Mouse (Mus musculus): Measurements from ENCODE around the gene Lrp3. TPM values are rescaled to one million over a fixed set of nuclear protein-coding genes. Genes with fewer than 3 reads are reported as not detected.
A peak's percentile ranks its signal among the peaks of the same experiment; 100 is the strongest.

Lrp3 gene
- total and polyA plus RNA-seq, 2 experiments from 2014 or later: 21.7 to 159 TPM

DNA sequence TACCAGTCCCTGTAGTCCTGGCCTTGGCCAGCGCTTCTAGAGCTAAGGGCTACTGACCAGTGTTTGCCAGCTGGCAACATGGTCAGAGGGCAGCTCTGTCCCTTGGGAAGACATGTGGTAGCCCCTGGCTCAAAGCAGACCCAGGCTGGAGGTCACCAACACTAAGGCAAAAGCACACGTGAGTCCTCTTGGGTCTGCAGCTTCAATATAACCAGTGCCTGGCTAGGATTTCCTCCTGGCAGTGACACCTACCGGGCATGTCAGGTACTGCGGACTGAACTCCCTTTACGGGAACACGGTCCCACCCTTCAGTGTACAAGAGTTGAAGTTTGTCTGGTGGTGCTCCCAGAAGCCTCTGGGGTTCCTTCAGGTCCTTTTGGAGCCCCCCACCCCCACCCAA is 46.0 kb downstream of the Lrp3 start:
- H3K27ac ChIP-seq (ENCODE audit: low read depth, low read length): no peak overlapping the region
- no peak overlapping the region for H3K4me2 ChIP-seq (ENCODE audit: low read depth, low read length, poor library complexity, severe bottlenecking)
- DNase-seq (ENCODE audit: low spot score) (peak; percentile 83), ATAC-seq (ENCODE audit: low FRiP score) (0 out of 2 replicates have a peak, but pooled peaks have one; percentile 35)
- TF ChIP-seq CTCF (IDR thresholded peaks at IDR 0.05): peak; percentile 95
- 0 out of 2 replicates have a peak, but pooled peaks cover 3% of the 10 kb centered on the region for H3K27me3 ChIP-seq (ENCODE audit: insufficient read depth, low read length)
- no peak overlapping the region for H3K9ac ChIP-seq (replicated peaks; ENCODE audit: low read length, poor library complexity, severe bottlenecking)
- WGBS: 12% methylated on average over 6 of the region's 6 CpGs
- no peak overlapping the region for H3K4me3 ChIP-seq (ENCODE audit: low read depth, low read length)
- no peaks in the 10 kb centered on the region for H3K4me1 ChIP-seq (ENCODE audit: insufficient read depth, low read length)
- no peaks in the 10 kb centered on the region for H3K9me3 ChIP-seq (ENCODE audit: low read length)
- H3K36me3 ChIP-seq (ENCODE audit: insufficient read depth, low read length): no peaks in the 10 kb centered on the region

DNA sequence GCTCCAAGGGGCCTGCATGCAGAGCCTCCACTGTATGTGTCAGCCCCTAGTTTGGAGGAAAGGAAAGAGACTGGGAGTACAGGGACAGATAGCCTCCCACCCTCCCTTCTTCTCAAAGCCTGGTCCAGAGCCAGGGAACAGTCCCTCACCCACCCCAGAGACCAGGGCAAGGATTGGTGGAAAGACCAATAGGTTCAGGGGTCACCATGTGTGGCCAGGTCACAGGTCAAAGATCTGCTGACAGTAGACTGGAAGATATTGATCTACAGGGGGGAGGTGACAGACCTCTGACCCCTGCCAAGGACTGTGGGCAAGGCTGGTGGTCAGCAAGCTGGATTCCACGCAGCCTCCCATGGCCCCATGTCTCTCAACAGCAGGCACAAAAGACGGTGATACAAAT is 47.4 kb downstream of the Lrp3 start:
- Histone ChIP-seq H3K36me3 (ENCODE audit: insufficient read depth, low read length) (no peaks in the 10 kb centered on the region), H3K4me3 (ENCODE audit: low read depth, low read length) (no peak overlapping the region), H3K9me3 (ENCODE audit: low read length) (no peaks in the 10 kb centered on the region), H3K4me2 (ENCODE audit: low read depth, low read length, poor library complexity, severe bottlenecking) (no peak overlapping the region), H3K4me1 (ENCODE audit: insufficient read depth, low read length) (no peaks in the 10 kb centered on the region), H3K9ac (replicated peaks; ENCODE audit: low read length, poor library complexity, severe bottlenecking) (no peak overlapping the region), H3K27ac (ENCODE audit: low read depth, low read length) (no peak overlapping the region), H3K27me3 (ENCODE audit: insufficient read depth, low read length) (0 out of 2 replicates have a peak, but pooled peaks cover 3% of the 10 kb centered on the region)
- no peak for TF ChIP-seq CTCF (IDR thresholded peaks at IDR 0.05)
- ATAC-seq (ENCODE audit: low FRiP score) (no peak), DNase-seq (ENCODE audit: low spot score) (no peak)
- WGBS: 67% methylated on average over 2 of the region's 2 CpGs

DNA sequence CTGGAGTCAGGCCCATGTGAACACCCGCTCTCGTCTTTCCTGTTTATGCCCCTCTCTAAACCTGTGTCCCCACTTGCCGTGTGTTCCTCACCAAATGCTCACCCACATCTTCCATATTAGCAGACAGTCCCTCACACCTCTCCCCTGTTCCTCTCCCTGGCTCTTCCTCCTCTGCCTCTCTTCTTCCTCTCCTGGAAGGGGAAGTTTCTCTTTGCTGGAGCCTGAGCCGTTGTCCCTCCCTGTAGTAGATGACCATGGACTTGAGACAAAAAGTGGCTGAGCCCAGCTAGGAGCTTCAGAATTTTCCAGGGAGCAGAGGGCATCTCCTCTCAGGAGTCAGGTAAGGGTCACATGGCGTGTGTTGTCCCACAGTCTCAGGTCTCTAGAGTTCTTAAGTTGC is 48.3 kb downstream of the Lrp3 start:
- H3K9ac ChIP-seq (replicated peaks; ENCODE audit: low read length, poor library complexity, severe bottlenecking): no peak overlapping the region
- 69% methylated on average over 4 of the region's 5 CpGs for WGBS
- no peak for DNase-seq (ENCODE audit: low spot score)

DNA sequence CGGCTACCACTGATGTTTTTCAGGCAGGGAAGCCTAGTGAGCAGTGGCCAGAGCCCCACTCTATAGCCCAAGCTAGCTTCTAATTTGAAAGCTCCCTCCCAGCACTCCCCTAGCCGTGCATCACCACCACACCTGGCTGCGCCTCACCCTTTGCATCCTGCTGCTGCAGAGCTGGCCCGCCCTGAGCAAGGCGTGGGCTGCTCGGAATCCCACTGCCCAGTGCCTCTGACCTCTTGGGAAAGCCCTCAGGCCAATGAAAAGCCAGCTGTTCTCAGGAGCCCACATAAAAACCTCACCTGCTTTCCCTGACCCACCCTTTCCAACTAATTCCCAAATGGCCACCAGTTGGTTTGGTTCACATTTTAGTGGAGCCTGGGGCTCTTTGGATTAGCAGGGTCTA is 51.2 kb downstream of the Lrp3 start:
- DNase-seq (ENCODE audit: low spot score) (no peak), ATAC-seq (ENCODE audit: low FRiP score) (no peak)
- no peak for TF ChIP-seq CTCF (IDR thresholded peaks at IDR 0.05)
- no peaks in the 10 kb centered on the region for H3K9me3 ChIP-seq (ENCODE audit: low read length)
- H3K27ac ChIP-seq (ENCODE audit: low read depth, low read length): no peak overlapping the region
- H3K27me3 ChIP-seq (ENCODE audit: insufficient read depth, low read length): no peaks in the 10 kb centered on the region
- H3K4me3 ChIP-seq (ENCODE audit: low read depth, low read length): no peak overlapping the region
- no peaks in the 10 kb centered on the region for H3K36me3 ChIP-seq (ENCODE audit: insufficient read depth, low read length)
- no peak overlapping the region for H3K4me2 ChIP-seq (ENCODE audit: low read depth, low read length, poor library complexity, severe bottlenecking)
- no peak overlapping the region for H3K9ac ChIP-seq (replicated peaks; ENCODE audit: low read length, poor library complexity, severe bottlenecking)
- 79% methylated on average over 6 of the region's 6 CpGs for WGBS
- no peaks in the 10 kb centered on the region for H3K4me1 ChIP-seq (ENCODE audit: insufficient read depth, low read length)

More for the DNA sequence above, 48.3 kb downstream of the Lrp3 start:
- H3K27me3 ChIP-seq (ENCODE audit: insufficient read depth, low read length): 0 out of 2 replicates have a peak, but pooled peaks cover 3% of the 10 kb centered on the region
- no peak for ATAC-seq (ENCODE audit: low FRiP score)
- no peaks in the 10 kb centered on the region for H3K36me3 ChIP-seq (ENCODE audit: insufficient read depth, low read length)
- H3K4me1 ChIP-seq (ENCODE audit: insufficient read depth, low read length): no peaks in the 10 kb centered on the region
- H3K4me2 ChIP-seq (ENCODE audit: low read depth, low read length, poor library complexity, severe bottlenecking): no peak overlapping the region
- H3K4me3 ChIP-seq (ENCODE audit: low read depth, low read length): no peak overlapping the region
- H3K27ac ChIP-seq (ENCODE audit: low read depth, low read length): no peak overlapping the region
- no peak for TF ChIP-seq CTCF (IDR thresholded peaks at IDR 0.05)
- H3K9me3 ChIP-seq (ENCODE audit: low read length): no peaks in the 10 kb centered on the region

DNA sequence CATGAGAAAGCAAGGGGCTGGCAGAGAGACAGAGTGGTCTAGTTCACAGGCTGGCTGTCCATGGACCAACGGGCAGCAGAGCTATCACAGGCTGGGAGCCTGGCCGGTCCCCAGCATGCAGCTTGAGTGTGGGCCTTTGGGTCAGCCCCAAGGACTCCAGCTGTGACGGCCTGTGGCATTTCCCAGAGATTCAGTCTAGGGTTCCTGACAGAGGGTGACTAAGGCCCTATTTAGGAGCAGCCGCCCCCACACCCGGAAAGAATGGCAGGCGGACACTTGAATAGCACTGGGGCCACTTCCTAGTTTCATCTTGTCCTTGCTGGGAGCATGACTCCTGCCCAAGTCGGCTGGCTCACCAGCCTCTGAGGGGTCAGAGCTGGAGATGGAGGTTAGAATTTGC is 51.7 kb downstream of the Lrp3 start:
- DNase-seq (ENCODE audit: low spot score) (no peak), ATAC-seq (ENCODE audit: low FRiP score) (no peak)
- no peaks in the 10 kb centered on the region for H3K36me3 ChIP-seq (ENCODE audit: insufficient read depth, low read length)
- H3K4me3 ChIP-seq (ENCODE audit: low read depth, low read length): no peak overlapping the region
- H3K4me2 ChIP-seq (ENCODE audit: low read depth, low read length, poor library complexity, severe bottlenecking): no peak overlapping the region
- no peaks in the 10 kb centered on the region for H3K27me3 ChIP-seq (ENCODE audit: insufficient read depth, low read length)
- no peaks in the 10 kb centered on the region for H3K9me3 ChIP-seq (ENCODE audit: low read length)
- TF ChIP-seq CTCF (IDR thresholded peaks at IDR 0.05): no peak
- no peak overlapping the region for H3K27ac ChIP-seq (ENCODE audit: low read depth, low read length)
- WGBS: 74% methylated on average over 7 of the region's 7 CpGs
- no peaks in the 10 kb centered on the region for H3K4me1 ChIP-seq (ENCODE audit: insufficient read depth, low read length)
- H3K9ac ChIP-seq (replicated peaks; ENCODE audit: low read length, poor library complexity, severe bottlenecking): no peak overlapping the region

DNA sequence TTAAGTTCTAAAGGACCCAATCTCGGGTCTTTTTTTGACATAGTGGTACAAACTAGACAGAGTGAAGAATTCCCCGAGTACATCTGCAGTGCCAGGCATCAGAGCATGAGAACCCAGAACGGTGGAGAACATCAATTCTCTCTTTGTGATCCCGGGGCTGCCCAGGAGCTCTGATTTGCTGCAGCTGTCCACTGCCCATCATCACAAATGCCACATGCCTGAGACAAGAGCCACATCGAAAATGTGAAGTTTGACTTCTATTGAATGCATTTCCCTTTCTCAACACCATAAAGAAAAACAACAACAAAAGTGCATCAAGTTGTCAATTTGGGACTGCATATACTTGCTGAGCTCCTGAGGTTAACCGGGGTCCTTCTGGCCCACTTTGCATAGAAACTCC is 52.9 kb downstream of the Lrp3 start:
- DNase-seq (ENCODE audit: low spot score): no peak
- H3K27me3 ChIP-seq (ENCODE audit: insufficient read depth, low read length): no peaks in the 10 kb centered on the region
- no peak overlapping the region for H3K4me3 ChIP-seq (ENCODE audit: low read depth, low read length)
- no peak for ATAC-seq (ENCODE audit: low FRiP score)
- no peak for TF ChIP-seq CTCF (IDR thresholded peaks at IDR 0.05)
- H3K27ac ChIP-seq (ENCODE audit: low read depth, low read length): no peak overlapping the region
- no peaks in the 10 kb centered on the region for H3K36me3 ChIP-seq (ENCODE audit: insufficient read depth, low read length)
- 84% methylated on average over 6 of the region's 6 CpGs for WGBS
- no peaks in the 10 kb centered on the region for H3K4me1 ChIP-seq (ENCODE audit: insufficient read depth, low read length)
- no peak overlapping the region for H3K9ac ChIP-seq (replicated peaks; ENCODE audit: low read length, poor library complexity, severe bottlenecking)
- no peaks in the 10 kb centered on the region for H3K9me3 ChIP-seq (ENCODE audit: low read length)
- H3K4me2 ChIP-seq (ENCODE audit: low read depth, low read length, poor library complexity, severe bottlenecking): no peak overlapping the region

Measured in midbrain, postnatal 0 days (tissue).